Mouse (Mus musculus) kidney, adult 2 months (tissue): ENCODE results near the gene 1110059E24Rik. TPM values are rescaled to one million over a fixed set of nuclear protein-coding genes. Genes with fewer than 3 reads are reported as not detected.

Experiments
- DNase-seq: peaks from one replicate; pipeline ENCODE4 v3.0.0; 2021
- H3K27ac ChIP-seq: fragments of 200-500 bp; 2 replicates; pipeline ENCODE4 v1.5.1; 2012; ENCODE audit warnings: low read depth, low read length, control low read depth, inconsistent platforms; ENCODE audit not compliant: insufficient read depth
- H3K27me3 ChIP-seq: fragments of 200-500 bp; replicated peaks from 2 replicates; pipeline ENCODE4 v1.6.1; 2012; ENCODE audit warnings: mild to moderate bottlenecking, moderate library complexity, low read length, inconsistent platforms; ENCODE audit not compliant: control insufficient read depth, insufficient read depth
- H3K36me3 ChIP-seq: fragments of 200-500 bp; 2 replicates; pipeline ENCODE4 v1.6.1; 2012; ENCODE audit warnings: mild to moderate bottlenecking, moderate library complexity, low read length, inconsistent platforms; ENCODE audit not compliant: control insufficient read depth, insufficient read depth
- H3K4me1 ChIP-seq: fragments of 200-500 bp; 2 replicates; pipeline ENCODE4 v1.6.1; 2011; ENCODE audit warnings: low read length; ENCODE audit not compliant: control insufficient read depth, insufficient read depth
- H3K4me3 ChIP-seq: fragments of 200-500 bp; 2 replicates; pipeline ENCODE4 v1.5.1; 2011; ENCODE audit warnings: mild to moderate bottlenecking, low read depth, low read length, control low read depth; ENCODE audit not compliant: insufficient read depth
- CTCF ChIP-seq: fragments of 200-500 bp; conservative IDR thresholded peaks from 2 replicates; pipeline ENCODE4 v1.5.1; 2011; ENCODE audit warnings: low read depth, mild to moderate bottlenecking, control low read depth, low read length, moderate library complexity, mixed read lengths; ENCODE audit not compliant: insufficient read depth, insufficient read length
- POLR2A ChIP-seq: fragments of 200-500 bp; IDR thresholded peaks from one replicate; pipeline ENCODE4 v1.6.1; 2011; ENCODE audit warnings: low read depth, low read length, control low read depth
- WGBS: fragments of 180-500 bp; shearing (Covaris S2); methylation state at CpG from one replicate; pipeline ENCODE4 v1.1.7; 2018; 5-methylcytosine and 5-hydroxymethylcytosine counted together
- polyA plus RNA-seq: library from polyadenylated mRNA; depleted of rRNA; stranded (reverse); fragments of >200 nt; gene quantifications from 2 replicates; pipeline ENCODE4 v1.2.3, GENCODE M21; 2012; rRNA removed

The 1110059E24Rik gene
- polyA plus RNA-seq, 1 experiment, result 7.3 TPM

DNA sequence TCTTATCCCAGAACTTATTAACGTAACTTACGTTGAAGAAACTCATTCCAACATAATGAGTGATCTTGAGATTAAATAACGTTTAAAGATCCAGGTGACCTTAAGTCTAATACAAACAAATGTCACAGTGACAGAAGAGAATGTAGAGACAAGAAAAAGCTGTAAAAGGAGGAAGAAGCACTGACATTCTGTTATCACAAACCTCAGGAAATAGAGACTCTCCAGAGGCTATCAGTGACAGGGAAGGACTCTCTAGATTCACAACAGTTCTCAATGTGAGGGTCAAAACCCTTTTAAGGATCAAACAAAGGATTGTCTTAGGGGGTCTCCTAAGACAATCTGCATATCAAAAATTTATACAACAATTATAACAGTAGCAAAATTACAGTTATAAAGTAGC lies 115.7 kb downstream of the 1110059E24Rik start:
- H3K27ac ChIP-seq, result no peak overlapping the region
- WGBS, result 42% methylated on average over 3 of the region's 3 CpGs
- H3K36me3 ChIP-seq, result no peaks in the 10 kb centered on the region
- no peak for TF ChIP-seq CTCF
- no peak for TF ChIP-seq POLR2A
- H3K4me1 ChIP-seq, result no peaks in the 10 kb centered on the region
- H3K4me3 ChIP-seq, result no peak overlapping the region
- DNase-seq, result no peak
- no peaks in the 10 kb centered on the region for H3K27me3 ChIP-seq

Other genes starting within 250 kb of the 1110059E24Rik start
- 1.1 and 1.4 TPM in 2 replicates for gene Gda, start 179.5 kb downstream of the 1110059E24Rik start, polyA plus RNA-seq
- gene Abhd17b, start 209 bp upstream of the 1110059E24Rik start, polyA plus RNA-seq, result 10.5 and 11.1 TPM in 2 replicates
- gene Cemip2, start 125.4 kb upstream of the 1110059E24Rik start, polyA plus RNA-seq, result 6.7 and 6.9 TPM in 2 replicates